ENCODE assay signal across 11 mouse cellular contexts in genomic region chr19:23144031-23144430, GRCm38 (mm10). TPM values are rescaled to one million over a fixed set of nuclear protein-coding genes. Genes with fewer than 3 reads are reported as not detected.
DNase-seq lines count a peak whose midpoint lies in the region; ATAC-seq and TF ChIP-seq lines count a peak whose summit lies in the region.
"Had no signal": no experiment of that assay in that cellular context is flagged by ENCODE, and none has a peak within 500 bp of the region (broad histone marks: within the 10 kb centered on the region; RNA-seq: fewer than 3 reads in every experiment).

No protein-coding gene starts in this region.

- no peaks in the 10 kb centered on the region for H3K9me3 ChIP-seq in intestine, postnatal 0 days (ENCODE audit: control insufficient read depth)
- no peaks in the 10 kb centered on the region for H3K9me3 ChIP-seq in intestine, embryonic 16.5 days (ENCODE audit: control insufficient read depth, low read length)
- H3K9me3 ChIP-seq: limb, embryonic 10.5 days; midbrain, embryonic 12.5 days had no signal

- ATAC-seq in intestine, postnatal 0 days, result no peak
- no peak for ATAC-seq in intestine, embryonic 16.5 days
- ATAC-seq in activated CD4-positive, CD25-positive, alpha-beta regulatory T cell, adult 4 months, result no peak
- ATAC-seq: forebrain, embryonic 14.5 days had no signal

- TF ChIP-seq POLR2A in testis, adult 2 months (IDR thresholded peaks at IDR 0.05; ENCODE audit: control insufficient read depth, low read depth, low read length), result no peak

- no peaks in the 10 kb centered on the region for H3K27me3 ChIP-seq in intestine, postnatal 0 days (replicated peaks; ENCODE audit: control insufficient read depth, insufficient read depth, low read length)
- H3K27me3 ChIP-seq in intestine, embryonic 16.5 days (replicated peaks; ENCODE audit: control insufficient read depth, insufficient read depth, low read length), result no peaks in the 10 kb centered on the region
- peaks cover 3% of the 10 kb centered on the region for H3K27me3 ChIP-seq in testis, adult 2 months (ENCODE audit: control insufficient read depth, insufficient read depth, low read length)

- H3K9ac ChIP-seq in intestine, postnatal 0 days (ENCODE audit: low read depth, low read length), result no peak overlapping the region; the same call in 1 of the 2 replicates
- no peak overlapping the region for H3K9ac ChIP-seq in intestine, embryonic 16.5 days (ENCODE audit: low read depth, low read length)
- H3K9ac ChIP-seq: midbrain, embryonic 12.5 days had no signal

- 63% methylated on average over 9 of the region's 9 CpGs for WGBS in intestine, postnatal 0 days
- WGBS in intestine, embryonic 16.5 days, result 59% methylated on average over 9 of the region's 9 CpGs

- H3K36me3 ChIP-seq in intestine, postnatal 0 days (ENCODE audit: control insufficient read depth, insufficient read depth), result peaks cover 3% of the 10 kb centered on the region; the same call in 1 of the 2 replicates
- no peaks in the 10 kb centered on the region for H3K36me3 ChIP-seq in intestine, embryonic 16.5 days (ENCODE audit: control insufficient read depth, insufficient read depth, low read length)
- no peaks in the 10 kb centered on the region for H3K36me3 ChIP-seq in testis, adult 2 months (ENCODE audit: control insufficient read depth, insufficient read depth, low read length)
- H3K36me3 ChIP-seq: limb, embryonic 10.5 days; midbrain, embryonic 12.5 days had no signal

- peak overlapping the region; percentile 77 for H3K4me2 ChIP-seq in intestine, postnatal 0 days (replicated peaks; ENCODE audit: low read depth)
- no peak overlapping the region for H3K4me2 ChIP-seq in intestine, embryonic 16.5 days (ENCODE audit: low read depth, low read length)
- H3K4me2 ChIP-seq: midbrain, embryonic 12.5 days had no signal

- peak; percentile 60 for DNase-seq in cerebellum, adult 9-10 months
- DNase-seq in cerebellum, adult 8-10 months, result no peak
- no peak for DNase-seq in testis, postnatal 14 days (ENCODE audit: low spot score)
- no peak for DNase-seq in testis, postnatal 10 days (ENCODE audit: low spot score)

- TF ChIP-seq CTCF in intestine, postnatal 0 days (IDR thresholded peaks at IDR 0.05; ENCODE audit: low read depth), result no peak
- no peak for TF ChIP-seq CTCF in testis, adult 2 months (IDR thresholded peaks at IDR 0.05; ENCODE audit: control insufficient read depth, insufficient read depth, insufficient replicate concordance, low read depth, low read length)

- H3K4me1 ChIP-seq in intestine, postnatal 0 days (replicated peaks; ENCODE audit: control insufficient read depth, insufficient read depth, low read length), result no peaks in the 10 kb centered on the region
- 0 out of 2 replicates have a peak, but pooled peaks cover 8% of the 10 kb centered on the region for H3K4me1 ChIP-seq in intestine, embryonic 16.5 days (ENCODE audit: control insufficient read depth, insufficient read depth, low read length)
- H3K4me1 ChIP-seq in testis, adult 2 months (ENCODE audit: control insufficient read depth, insufficient read depth, low read length), result peaks cover 19% of the 10 kb centered on the region

- peak overlapping the region; percentile 80; the same call in 1 of the 2 replicates for H3K4me3 ChIP-seq in intestine, postnatal 0 days (ENCODE audit: low read depth, low read length)
- H3K4me3 ChIP-seq in intestine, embryonic 16.5 days (ENCODE audit: low read length), result no peak overlapping the region
- peak overlapping the region; percentile 90 for H3K4me3 ChIP-seq in testis, adult 2 months (ENCODE audit: control insufficient read depth, low read depth, low read length)
- H3K4me3 ChIP-seq: limb, embryonic 10.5 days; midbrain, embryonic 12.5 days had no signal

- no peak overlapping the region for H3K27ac ChIP-seq in intestine, postnatal 0 days (ENCODE audit: low read depth, low read length)
- no peak overlapping the region for H3K27ac ChIP-seq in intestine, embryonic 16.5 days (ENCODE audit: low read length)
- H3K27ac ChIP-seq in testis, adult 2 months (ENCODE audit: control insufficient read depth, insufficient read depth, low read depth, low read length), result no peak overlapping the region
- H3K27ac ChIP-seq: limb, embryonic 10.5 days; midbrain, embryonic 12.5 days had no signal

RNA-seq across cellular contexts. Expression of gene Klf9, which starts 3.0 kb away (rescaled TPM):
- 12.1 and 15.3 TPM in 2 replicates for polyA plus RNA-seq in intestine, postnatal 0 days (2015; fragmentation: Nextera tagmentation; extraction: Ambion mirVana)
- polyA plus RNA-seq in intestine, embryonic 16.5 days (2015; fragmentation: Nextera tagmentation; extraction: Ambion mirVana), result 3.3 and 4.0 TPM in 2 replicates
- 19.7 and 21.4 TPM in 2 replicates for polyA plus RNA-seq in testis, adult 2 months (2012; rRNA removed)
- 1 to 10 TPM; 1.7 to 2.8 TPM for polyA plus RNA-seq in activated CD4-positive, CD25-positive, alpha-beta regulatory T cell, adult 4 months (2017; shearing (Covaris generic))
